Mouse (Mus musculus): ENCODE measurements around the gene Cabp7.

DNA sequence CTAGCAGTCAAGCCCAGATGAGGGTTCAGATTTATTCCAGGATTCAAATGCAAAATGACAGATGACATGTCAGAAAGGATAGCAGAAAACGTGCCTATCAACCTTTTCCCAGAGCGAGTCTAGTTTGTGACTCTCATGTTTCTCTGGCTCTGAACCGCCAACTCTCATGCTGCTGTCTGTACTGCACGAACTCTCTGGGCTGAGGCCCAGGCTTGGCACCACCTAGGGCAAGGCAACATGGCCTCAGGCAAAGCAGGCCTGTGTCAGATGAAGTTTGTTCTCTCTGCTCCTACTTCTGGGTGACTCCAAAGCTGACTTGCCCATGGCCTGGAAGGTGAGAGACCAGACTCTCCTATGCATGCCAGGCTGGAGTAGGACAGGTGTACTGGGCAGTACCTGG, 21.8 kb upstream of the Cabp7 start:
- no peak for TF ChIP-seq CTCF (IDR thresholded peaks at IDR 0.05; ENCODE audit: extremely low read depth, insufficient read depth, low read length)
- TF ChIP-seq POLR2A (IDR thresholded peaks at IDR 0.05; ENCODE audit: extremely low read depth, insufficient read depth, low read length) = no peak
